Mouse (Mus musculus) ES-E14 (cell line): ENCODE data around the gene Tk1. TPM values are rescaled to one million over a fixed set of nuclear protein-coding genes. Genes with fewer than 3 reads are reported as not detected.

ENCODE experiments used
- DNase-seq: peaks from one replicate; pipeline ENCODE4 v3.0.0-alpha.2; 2013; ENCODE audit warnings: low read depth, low spot score
- H3K27ac ChIP-seq: 2 replicates; pipeline ENCODE4 v1.5.1; 2012; ENCODE audit warnings: low read depth, mild to moderate bottlenecking, low read length, moderate library complexity, mixed read lengths; ENCODE audit not compliant: poor library complexity, insufficient read depth, severe bottlenecking
- H3K36me3 ChIP-seq: 2 replicates; pipeline ENCODE4 v1.6.1; 2012; ENCODE audit warnings: mild to moderate bottlenecking, low read length, moderate library complexity, mixed read lengths; ENCODE audit not compliant: control insufficient read depth, poor library complexity, insufficient read depth, severe bottlenecking
- H3K4me1 ChIP-seq, 2 experiments: fragments of 150-350 bp in 1 of 2; sonication (generic) in 1 of 2; 2 replicates each; pipeline ENCODE4 v1.6.1; 2012; ENCODE audit warnings: low read length in 2 of 2, mild to moderate bottlenecking in 1 of 2, mixed read lengths in 1 of 2; ENCODE audit not compliant: control insufficient read depth in 2 of 2, insufficient read depth in 2 of 2, poor library complexity in 1 of 2
- H3K4me3 ChIP-seq, 2 experiments: fragments of 150-350 bp in 1 of 2; sonication (generic) in 1 of 2; 2 replicates each; pipeline ENCODE4 v1.5.1; 2012; ENCODE audit warnings: low read length in 2 of 2, low read depth in 1 of 2, mild to moderate bottlenecking in 1 of 2, mixed read lengths in 1 of 2; ENCODE audit not compliant: insufficient read depth in 1 of 2, poor library complexity in 1 of 2, severe bottlenecking in 1 of 2
- H3K9ac ChIP-seq: 2 replicates; pipeline ENCODE4 v1.6.1; 2012; ENCODE audit warnings: low read depth, mild to moderate bottlenecking, low read length, mixed read lengths; ENCODE audit not compliant: poor library complexity, insufficient read depth, severe bottlenecking
- H3K9me3 ChIP-seq: fragments of 150-350 bp; sonication (generic); 2 replicates; pipeline ENCODE4 v1.6.1; 2012; ENCODE audit warnings: low read depth, mild to moderate bottlenecking, low read length; ENCODE audit not compliant: control insufficient read depth, insufficient read depth
- CHD2 ChIP-seq: IDR thresholded peaks from 2 replicates; pipeline ENCODE4 v1.6.1; 2014; ENCODE audit warnings: mild to moderate bottlenecking, low read depth, low read length, inconsistent platforms
- HCFC1 ChIP-seq: IDR thresholded peaks from 2 replicates; pipeline ENCODE4 v1.6.1; 2012; ENCODE audit warnings: low read length, inconsistent platforms, borderline replicate concordance; ENCODE audit not compliant: insufficient read depth
- MAFK ChIP-seq: IDR thresholded peaks from 2 replicates; pipeline ENCODE4 v1.6.1; 2014; ENCODE audit warnings: mild to moderate bottlenecking, low read depth, low read length, inconsistent platforms; ENCODE audit not compliant: insufficient read depth
- ZC3H11A ChIP-seq: IDR thresholded peaks from 2 replicates; pipeline ENCODE4 v1.6.1; 2012; ENCODE audit warnings: low read depth, mild to moderate bottlenecking, inconsistent platforms, low read length, borderline replicate concordance
- ZNF384 ChIP-seq: IDR thresholded peaks from 2 replicates; pipeline ENCODE4 v1.6.1; 2012; ENCODE audit warnings: low read depth, low read length, inconsistent platforms
- in situ Hi-C, 2 experiments: fragments of 600-800 bp; cut with MboI; formaldehyde crosslinking; loops; one replicate each; pipeline ENCODE4 v1.15.1; 2025; ENCODE audit warnings: low sequenced_read_pairs in 2 of 2, inconsistent platforms in 1 of 2; ENCODE audit not compliant: unreplicated experiment in 2 of 2
- total RNA-seq: library from RNA; depleted of rRNA; stranded (reverse); fragments of 300-350 nt; gene quantifications from 2 replicates; pipeline ENCODE4 v1.2.3, GENCODE M21; 2012

Tk1 gene
- total RNA-seq, 1 experiment = 89.3 TPM

- H3K9ac ChIP-seq = no peak overlapping the region; the same call in 1 of the 2 replicates
- no peak for DNase-seq
- no peak overlapping the region for H3K4me3 ChIP-seq
- in situ Hi-C loops = loop anchor here in 1 of 2 experiments (25.0 kb wide), 1 partner anchor 435 kb away; no protein-coding TSS in a partner anchor
- no peaks in the 10 kb centered on the region for H3K9me3 ChIP-seq
- H3K27ac ChIP-seq = no peak overlapping the region
- H3K4me1 ChIP-seq = peaks cover 0 to 22% of the 10 kb centered on the region in 2 experiments; a peak in 3 of 4 replicates
- no peak for TF ChIP-seq ZNF384
- H3K36me3 ChIP-seq = peaks cover 36% of the 10 kb centered on the region
These were observed 3.1 kb downstream of the Tk1 start for GRCm38 (mm10) chr11:117822728-117823241.

- H3K4me3 ChIP-seq = no peak overlapping the region
- peaks cover 0 to 17% of the 10 kb centered on the region in 2 experiments; a peak in 3 of 4 replicates for H3K4me1 ChIP-seq
- no peak overlapping the region for H3K27ac ChIP-seq
- DNase-seq = no peak
- TF ChIP-seq MAFK (no peak), ZNF384 (no peak), CHD2 (no peak), ZC3H11A (no peak), HCFC1 (no peak)
- H3K9ac ChIP-seq = no peak overlapping the region
- no peaks in the 10 kb centered on the region for H3K9me3 ChIP-seq
- in situ Hi-C loops = loop anchor here in 1 of 2 experiments (25.0 kb wide), 1 partner anchor 435 kb away; no protein-coding TSS in a partner anchor
- peaks cover 39% of the 10 kb centered on the region for H3K36me3 ChIP-seq
These were observed 4.0 kb downstream of the Tk1 start for GRCm38 (mm10) chr11:117821868-117822267.

- Histone ChIP-seq H3K4me1 (peaks cover 0 to 19% of the 10 kb centered on the region in 2 experiments; a peak in 3 of 4 replicates), H3K9me3 (no peaks in the 10 kb centered on the region), H3K9ac (no peak overlapping the region), H3K4me3 (no peak overlapping the region), H3K36me3 (peaks cover 52% of the 10 kb centered on the region), H3K27ac (peak overlapping the region; percentile 9; the same call in 1 of the 2 replicates)
- TF ChIP-seq MAFK = no peak
- TF ChIP-seq ZNF384 = no peak
- TF ChIP-seq HCFC1 = no peak
- no peak for TF ChIP-seq CHD2
- TF ChIP-seq ZC3H11A = no peak
- DNase-seq = no peak
- in situ Hi-C loops = loop anchor here in 1 of 2 experiments (25.0 kb wide), 1 partner anchor 433 kb away; no protein-coding TSS in a partner anchor
These were observed 5.7 kb downstream of the Tk1 start for GRCm38 (mm10) chr11:117820173-117820572.

GRCm38 (mm10) chr11:117819095-117819494 is 6.8 kb downstream of the Tk1 start:
- TF ChIP-seq CHD2 = no peak
- TF ChIP-seq ZC3H11A = no peak
- TF ChIP-seq HCFC1 = no peak
- TF ChIP-seq ZNF384 = no peak
- no peak for TF ChIP-seq MAFK
- in situ Hi-C loops = loop anchor here in 1 of 2 experiments (25.0 kb wide), 1 partner anchor 432 kb away; no protein-coding TSS in a partner anchor
- Histone ChIP-seq H3K36me3 (peaks cover 62% of the 10 kb centered on the region), H3K27ac (no peak overlapping the region), H3K9ac (no peak overlapping the region), H3K4me3 (no peak overlapping the region), H3K9me3 (no peaks in the 10 kb centered on the region), H3K4me1 (peaks cover 0 to 16% of the 10 kb centered on the region in 2 experiments; a peak in 3 of 4 replicates)
- no peak for DNase-seq
